Mouse (Mus musculus): ENCODE measurements around the gene Capsl.

Gene Capsl

DNA sequence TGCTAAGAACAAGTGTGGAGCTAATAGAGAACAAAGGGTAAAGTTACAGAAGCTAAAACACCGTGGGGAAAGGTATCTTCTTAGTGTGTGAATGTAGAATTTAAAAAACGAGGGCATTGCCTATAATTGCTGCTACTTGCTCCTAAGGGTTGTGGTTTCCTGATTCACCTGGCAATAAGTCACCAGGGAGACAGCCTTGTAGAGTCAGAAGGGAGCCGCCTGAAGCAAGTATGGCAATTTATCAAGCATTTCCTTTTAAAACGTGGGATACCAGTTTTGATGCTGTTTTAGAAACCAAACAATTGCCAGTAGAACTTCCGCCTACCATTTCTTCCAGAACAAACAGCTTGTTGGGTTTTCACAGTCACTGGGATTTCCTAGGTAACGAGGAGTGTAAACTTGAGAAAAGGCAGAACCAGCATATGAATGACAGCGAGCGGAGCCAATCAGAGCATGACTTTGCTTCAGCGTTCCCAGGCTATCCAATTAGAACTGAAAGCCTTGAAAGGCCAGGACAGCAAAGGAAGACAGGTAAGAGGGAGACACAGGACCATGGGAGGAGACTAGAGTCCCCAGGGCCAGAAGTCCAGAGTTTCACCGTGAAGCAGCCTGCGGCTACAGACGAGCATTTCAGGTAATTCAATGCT lies at the start of gene Capsl:
TSS of gene Capsl (plus strand) at position 495 of the 647 bp plus-strand sequence.
- DNase-seq (ENCODE audit: low spot score): no peak

DNA sequence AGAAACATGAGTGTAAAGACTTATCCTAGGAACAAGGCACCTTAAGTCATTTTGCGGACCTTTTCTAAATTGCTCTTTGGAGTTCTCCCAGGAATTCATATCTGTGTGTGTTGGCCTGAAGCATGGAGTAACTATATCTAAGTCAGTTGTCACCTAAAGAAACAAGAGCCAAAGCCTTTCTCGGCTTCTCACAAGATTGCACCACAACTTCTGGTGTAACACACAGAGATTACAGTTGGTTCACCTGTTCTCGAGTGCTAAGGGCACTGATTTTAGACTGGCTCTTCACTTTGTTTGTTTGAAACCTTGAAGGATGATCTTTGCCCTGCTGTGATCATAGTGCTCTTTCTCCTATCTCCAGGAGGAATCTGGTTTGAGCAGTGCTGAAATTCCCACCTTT lies 26.4 kb upstream of the Capsl start:
- no peak for DNase-seq (ENCODE audit: low spot score)

DNA sequence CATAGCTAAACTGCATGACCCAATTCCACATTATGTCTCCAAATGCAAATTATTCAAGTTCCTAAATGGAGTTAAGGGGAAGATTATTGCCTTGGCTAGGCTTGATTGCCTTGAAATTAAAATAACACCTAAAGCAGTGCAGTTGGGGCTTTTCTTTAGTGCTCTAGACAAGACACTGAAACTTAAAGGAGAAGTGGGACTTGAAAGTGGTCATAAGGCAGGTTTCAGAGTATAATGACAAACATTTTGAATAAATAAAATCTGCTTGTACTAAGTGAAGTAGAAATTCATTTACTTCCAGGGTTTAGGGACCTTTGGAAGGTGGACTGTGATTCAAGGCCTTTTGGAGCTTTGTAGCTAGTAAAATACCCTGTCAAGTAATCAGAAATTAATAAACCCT lies 14.7 kb upstream of the Capsl start:
- no peak for DNase-seq (ENCODE audit: low spot score)

DNA sequence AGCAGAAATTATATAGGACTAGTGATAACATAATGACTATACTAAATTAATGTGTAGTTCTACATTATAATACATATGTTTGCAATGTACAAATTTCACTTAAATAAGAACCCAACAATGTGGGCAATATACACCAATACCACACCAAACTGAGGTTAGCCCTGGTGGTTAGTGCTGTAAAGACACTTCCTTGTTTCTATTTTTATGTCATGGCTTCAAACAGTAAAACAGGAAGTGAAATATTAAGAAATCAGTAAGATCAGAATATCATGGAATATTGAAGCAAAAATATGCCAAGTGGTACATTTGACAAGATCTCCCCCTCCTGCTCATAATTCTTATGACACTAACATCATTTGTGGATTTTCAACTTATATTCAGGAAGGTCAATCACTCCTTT lies 8.0 kb upstream of the Capsl start:
- no peak for DNase-seq (ENCODE audit: low spot score)

DNA sequence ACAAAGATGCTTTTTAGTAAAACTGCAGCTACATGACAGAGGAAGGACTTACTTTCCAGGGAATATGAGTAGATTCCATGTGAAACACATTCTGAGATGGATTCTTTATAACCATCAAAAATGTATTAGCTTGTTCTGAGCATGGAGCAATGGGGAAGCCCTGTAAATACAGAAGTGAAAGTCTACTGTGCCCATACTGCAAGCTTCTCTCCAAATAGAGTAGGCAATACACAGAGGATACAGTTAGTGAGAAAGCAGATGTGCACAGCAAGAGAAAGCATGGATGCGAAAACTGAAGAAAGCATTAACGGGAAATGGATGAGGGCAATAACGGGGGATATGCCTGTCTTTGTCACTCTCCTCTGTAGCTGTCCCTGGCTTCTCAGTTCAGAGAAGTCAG lies 6.0 kb upstream of the Capsl start:
- DNase-seq (ENCODE audit: low spot score): no peak

DNA sequence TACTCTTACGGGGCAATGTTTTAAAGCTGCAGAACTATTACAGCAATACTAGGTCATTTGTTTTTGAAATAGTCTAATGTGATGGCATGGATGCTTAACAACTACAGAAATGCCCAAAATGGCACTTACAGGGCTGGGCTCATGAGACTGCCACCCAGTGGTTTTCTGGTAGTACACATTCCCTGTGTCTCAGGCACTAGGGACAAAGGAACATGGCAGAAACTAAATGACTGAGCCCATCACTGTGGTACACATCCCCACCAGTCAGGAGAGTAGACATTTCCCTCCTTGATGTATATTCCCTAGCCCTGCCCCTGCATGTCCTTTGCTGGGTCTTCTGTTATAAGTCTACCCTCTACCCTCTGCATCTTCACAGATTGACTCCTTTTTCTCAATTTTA lies 16.2 kb downstream of the Capsl start:
- no peak for DNase-seq (ENCODE audit: low spot score)

DNA sequence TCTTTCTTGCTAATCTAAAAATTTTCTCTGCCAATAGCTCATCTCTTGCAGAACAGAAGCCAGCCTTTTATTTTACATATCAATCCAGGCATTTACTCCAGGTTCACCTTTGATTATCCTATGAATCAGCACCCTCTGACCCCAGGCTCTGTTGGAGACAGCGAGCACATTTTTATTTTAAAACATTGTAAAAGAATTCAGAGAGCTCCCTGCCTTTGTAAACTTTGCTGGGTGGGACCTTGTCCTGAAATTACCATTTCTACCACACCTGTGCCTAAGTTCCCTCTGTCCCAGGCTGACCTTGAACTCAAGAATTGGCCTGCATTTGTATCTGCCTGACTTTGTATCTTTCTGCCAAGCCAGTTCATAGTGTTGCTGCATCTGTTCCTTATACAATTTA lies 17.0 kb downstream of the Capsl start:
- DNase-seq (ENCODE audit: low spot score): no peak

DNA sequence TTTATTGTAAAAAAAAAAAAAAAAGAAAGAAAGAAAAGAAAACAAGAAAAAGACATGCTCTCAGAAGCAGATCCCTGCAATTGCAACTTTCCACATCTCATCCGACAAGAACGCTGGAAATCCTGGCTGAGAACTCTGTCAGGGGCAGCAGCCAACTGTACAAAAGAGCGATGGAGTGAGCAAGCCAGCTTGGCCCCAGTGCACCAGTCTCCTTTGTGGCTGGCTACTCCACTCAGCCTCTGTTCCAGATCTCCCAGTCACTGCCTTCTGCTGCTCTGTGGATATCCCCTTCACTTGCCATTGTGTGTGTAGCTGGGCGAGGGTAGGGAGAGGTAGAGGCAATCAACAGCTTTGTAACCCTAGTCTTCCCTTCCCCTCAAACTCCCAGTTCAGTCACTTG lies 18.4 kb downstream of the Capsl start:
- DNase-seq (ENCODE audit: low spot score): no peak

DNA sequence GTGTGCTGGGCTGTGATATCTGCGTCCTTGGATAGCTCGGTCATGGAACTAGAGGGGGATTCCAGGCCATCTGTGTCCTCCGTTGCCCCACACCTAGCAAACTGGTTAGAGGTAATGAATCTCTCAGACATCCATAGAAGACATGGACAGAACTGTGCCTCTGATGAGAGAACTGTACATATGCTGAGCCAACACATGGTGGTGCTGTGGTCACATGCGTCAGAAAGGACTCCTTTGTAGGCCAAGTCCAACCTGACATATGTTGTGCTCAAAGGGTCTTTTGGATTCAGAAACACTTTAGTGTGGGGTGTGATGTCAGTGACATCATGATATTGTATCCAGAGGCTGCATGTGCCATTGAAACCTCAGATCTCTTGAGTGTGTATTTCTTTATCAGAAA lies 19.4 kb downstream of the Capsl start:
- DNase-seq (ENCODE audit: low spot score): no peak

DNA sequence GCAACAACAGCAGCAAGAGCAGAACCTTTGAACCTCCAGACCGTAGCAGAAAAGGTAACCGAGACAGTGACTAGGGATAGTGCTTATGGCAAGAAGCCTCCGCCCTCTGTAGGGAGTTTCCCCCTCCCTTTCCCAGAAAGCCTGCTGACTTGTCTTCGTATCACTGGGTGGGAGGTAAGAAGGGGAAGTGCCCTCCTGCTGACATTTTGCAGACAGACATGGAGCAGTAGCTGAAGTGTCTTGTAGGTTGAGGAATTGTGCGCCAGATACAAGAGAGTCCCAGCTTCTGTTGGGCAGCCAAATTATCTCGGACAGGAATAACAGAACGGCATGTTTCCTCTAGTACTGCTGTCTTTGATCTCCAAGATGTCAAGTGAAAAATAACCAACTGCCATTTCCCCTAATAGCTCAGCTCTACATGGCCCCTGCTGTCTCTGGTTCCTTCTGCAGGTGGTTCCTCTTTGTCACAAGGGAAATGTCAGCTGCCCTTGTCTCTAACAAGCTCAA lies 27.7 kb downstream of the Capsl start:
- DNase-seq (ENCODE audit: low spot score): no peak

DNA sequence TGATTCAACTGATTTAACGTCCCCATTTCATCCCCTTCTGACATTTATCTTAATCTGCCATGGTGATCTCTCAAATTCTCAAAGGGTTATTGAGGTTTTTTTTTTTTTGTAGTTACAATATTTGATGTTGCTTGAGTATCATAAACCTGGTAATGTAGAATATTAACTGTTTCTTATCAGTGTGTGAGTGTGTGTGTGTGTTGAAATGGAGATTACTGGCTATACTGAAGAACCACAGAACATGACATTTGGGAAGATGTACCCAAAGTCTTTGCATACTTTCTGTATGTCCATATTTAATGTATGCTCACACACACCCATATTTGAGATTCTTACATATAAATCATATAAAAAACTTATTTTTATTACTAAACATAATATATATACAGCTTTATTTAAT lies 28.2 kb downstream of the Capsl start:
- DNase-seq (ENCODE audit: low spot score): no peak

DNA sequence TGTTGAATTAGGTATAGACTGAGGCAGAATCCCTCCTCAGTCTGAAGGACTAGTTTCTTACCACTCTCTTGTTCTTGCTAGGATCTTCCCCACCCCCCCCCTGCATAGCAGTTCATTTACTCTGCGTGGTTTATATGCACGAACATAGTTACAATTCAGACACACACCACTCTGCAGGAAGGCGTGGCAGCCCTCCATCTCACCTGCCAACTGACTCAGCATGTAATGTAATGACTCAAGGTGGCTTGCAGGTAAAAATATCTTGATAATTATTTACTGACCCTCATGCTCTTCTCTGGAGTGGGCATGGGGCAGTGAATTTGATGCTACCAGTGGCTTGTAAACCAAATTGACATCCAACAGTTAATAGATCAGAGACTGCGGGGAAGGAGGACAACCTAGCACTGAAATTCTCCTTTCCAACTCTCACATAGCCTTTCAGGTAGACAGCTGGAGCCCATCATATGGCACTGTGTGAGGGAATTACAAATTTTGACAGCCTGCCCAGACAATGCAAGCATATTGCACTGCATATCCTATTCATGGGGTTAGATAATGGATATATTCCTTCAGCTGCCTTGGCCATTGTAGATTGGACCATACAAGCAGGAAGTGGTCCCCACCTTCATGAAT lies 35.3 kb downstream of the Capsl start:
- DNase-seq (ENCODE audit: low spot score): no peak

DNA sequence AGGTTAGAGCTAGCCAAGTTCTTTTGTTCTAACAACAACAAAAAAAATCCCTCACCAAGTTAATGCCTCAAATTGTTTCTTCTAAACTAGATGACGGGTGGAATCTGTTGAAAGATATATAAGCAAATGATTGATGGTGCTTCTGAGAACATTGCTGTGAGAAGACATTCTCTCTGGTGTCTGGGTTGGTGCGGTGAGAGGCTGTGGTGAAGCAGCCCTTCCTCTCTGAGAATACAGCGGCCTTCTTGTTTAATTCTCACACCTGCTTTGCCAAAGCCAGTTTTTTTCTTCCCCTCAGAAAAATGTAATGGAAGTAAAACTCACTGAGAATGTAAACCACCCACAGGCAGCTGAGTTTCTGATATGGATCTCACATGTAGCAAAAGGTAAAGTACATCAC lies 36.3 kb downstream of the Capsl start:
- no peak for DNase-seq (ENCODE audit: low spot score)

DNA sequence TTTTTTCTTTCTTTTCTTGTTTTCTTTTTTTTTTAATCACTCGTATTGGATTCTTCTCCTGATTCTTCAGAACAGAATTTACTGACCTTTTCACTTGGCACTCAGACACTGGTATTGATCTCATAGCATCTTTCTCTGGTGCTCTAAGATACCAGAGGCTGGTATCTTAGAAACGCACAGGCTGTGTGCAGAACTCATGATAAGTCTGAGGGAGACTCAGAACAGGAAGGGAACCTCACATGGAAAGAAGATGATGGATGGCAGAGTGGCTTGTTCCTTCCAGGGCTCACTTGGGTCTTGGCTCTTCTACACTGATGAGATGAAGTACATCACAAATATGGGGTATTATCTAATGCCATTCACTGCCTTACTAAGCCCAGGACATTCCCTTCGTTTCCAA lies 36.8 kb downstream of the Capsl start:
- no peak for DNase-seq (ENCODE audit: low spot score)

DNA sequence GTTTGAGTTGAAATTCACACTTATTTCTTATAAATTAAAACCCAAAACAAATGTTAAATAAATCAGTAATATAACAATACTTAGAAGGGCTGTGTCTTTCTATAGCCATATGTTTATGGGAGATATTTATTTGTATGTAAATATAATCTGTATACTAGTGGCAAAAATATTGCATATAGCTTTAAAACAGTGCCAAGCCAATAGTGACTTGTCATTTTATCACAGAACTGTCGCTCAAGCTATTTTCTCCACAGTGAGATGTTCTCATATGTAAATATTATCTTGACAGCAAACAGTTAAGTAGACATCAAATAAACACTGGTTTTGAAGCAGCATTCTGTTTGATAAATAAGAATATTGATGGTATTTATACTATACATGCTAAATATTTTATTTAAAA lies 37.4 kb downstream of the Capsl start:
- no peak for DNase-seq (ENCODE audit: low spot score)

DNA sequence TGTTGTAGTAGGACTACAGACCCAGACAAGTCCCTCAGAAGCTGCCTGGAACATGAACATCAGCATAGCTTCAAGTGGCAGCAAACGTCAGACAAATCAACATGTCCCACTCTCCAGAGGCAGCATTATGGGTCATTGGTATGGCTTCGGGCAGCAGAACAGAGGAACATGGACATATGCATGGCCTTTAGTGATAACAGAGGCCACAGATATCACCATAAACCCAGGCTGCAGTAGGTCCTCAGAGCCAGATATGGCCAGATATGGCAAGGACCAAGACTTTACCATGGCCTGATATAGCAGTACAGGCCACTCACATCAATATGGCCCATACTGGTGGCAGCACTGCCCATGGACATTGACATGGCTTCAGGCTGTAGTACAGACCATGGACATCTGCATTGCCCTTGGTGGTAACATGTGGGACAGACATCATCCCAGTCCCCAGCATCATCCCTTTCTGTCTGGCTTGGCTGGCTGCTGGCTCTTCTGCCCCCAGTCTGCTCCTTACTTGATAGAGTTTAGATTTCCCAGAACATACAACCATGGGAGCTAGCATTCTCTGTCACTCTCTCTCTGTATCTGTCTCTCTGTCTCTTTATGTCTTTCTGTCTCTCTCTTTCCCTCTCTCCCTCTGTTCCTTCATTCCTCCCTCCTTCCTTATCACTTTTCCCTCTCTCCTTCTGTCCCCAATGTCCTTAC lies 53.7 kb downstream of the Capsl start:
- DNase-seq (ENCODE audit: low spot score): no peak

DNA sequence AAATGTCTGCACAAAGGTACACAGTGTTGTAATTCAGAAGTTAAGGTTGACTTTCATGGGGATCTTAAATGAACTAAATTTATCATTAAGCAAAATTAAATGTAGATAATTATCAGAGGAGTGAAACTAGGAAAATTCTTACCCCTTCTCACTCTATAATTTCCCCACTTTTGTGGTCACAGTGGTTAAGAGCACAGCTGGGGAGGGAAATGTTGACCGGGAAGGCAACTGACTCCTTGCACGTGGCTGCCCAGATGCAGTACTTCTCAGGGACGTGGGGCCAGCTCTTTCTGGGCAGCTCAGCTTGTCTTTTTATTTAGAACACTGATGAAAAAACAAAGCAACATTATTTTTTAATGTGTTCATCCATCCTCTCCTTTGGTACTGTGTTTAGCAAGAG lies 56.2 kb downstream of the Capsl start:
- DNase-seq (ENCODE audit: low spot score): no peak
